Mouse (Mus musculus) neural tube, embryonic 14.5 days (tissue): ENCODE results near the gene Fam222a. TPM values are rescaled to one million over a fixed set of nuclear protein-coding genes. Genes with fewer than 3 reads are reported as not detected.

Source experiments
- ATAC-seq: fragments of 200-750 bp; cut with Nextera tagmentation; 2 replicates; pipeline ENCODE4 v1.8.0; 2017; ENCODE audit warnings: low read depth, mild to moderate bottlenecking, moderate TSS enrichment, moderate library complexity
- H3K27ac ChIP-seq: fragments of 300-500 bp; sonication (generic); 2 replicates; pipeline ENCODE4 v1.5.1; 2014; ENCODE audit warnings: low read depth, mild to moderate bottlenecking, control low read depth, low read length, moderate library complexity, mixed read lengths
- H3K27me3 ChIP-seq: fragments of 300-500 bp; sonication (generic); 2 replicates; pipeline ENCODE4 v1.6.1; 2014; ENCODE audit warnings: low read length; ENCODE audit not compliant: control insufficient read depth, insufficient read depth
- H3K36me3 ChIP-seq: fragments of 300-500 bp; sonication (generic); 2 replicates; pipeline ENCODE4 v1.6.1; 2014; ENCODE audit warnings: low read length, mixed read lengths; ENCODE audit not compliant: control insufficient read depth, insufficient read depth
- H3K4me1 ChIP-seq: fragments of 300-500 bp; sonication (generic); 2 replicates; pipeline ENCODE4 v1.6.1; 2014; ENCODE audit warnings: low read length; ENCODE audit not compliant: control insufficient read depth, insufficient read depth
- H3K4me2 ChIP-seq: fragments of 300-500 bp; sonication (generic); 2 replicates; pipeline ENCODE4 v1.6.1; 2014; ENCODE audit warnings: mild to moderate bottlenecking, low read depth, low read length, control low read depth
- H3K4me3 ChIP-seq: fragments of 300-500 bp; sonication (generic); 2 replicates; pipeline ENCODE4 v1.5.1; 2014; ENCODE audit warnings: low read depth, low read length, control low read depth, mixed read lengths
- H3K9ac ChIP-seq: fragments of 300-500 bp; sonication (generic); replicated peaks from 2 replicates; pipeline ENCODE4 v1.6.1; 2014; ENCODE audit warnings: low read depth, mild to moderate bottlenecking, control low read depth, low read length, mixed read lengths
- H3K9me3 ChIP-seq: fragments of 300-500 bp; sonication (generic); 2 replicates; pipeline ENCODE4 v1.6.1; 2016; ENCODE audit warnings: low read length; ENCODE audit not compliant: control insufficient read depth
- WGBS: fragments of 180-500 bp; shearing (Covaris S2); extraction: QIAGEN DNeasy Blood & Tissue Kit; methylation state at CpG from one replicate; pipeline ENCODE4 v1.1.7; 2014; 5-methylcytosine and 5-hydroxymethylcytosine counted together
- polyA plus RNA-seq: library from polyadenylated mRNA; unstranded; fragments of >200 nt; fragmentation: Nextera tagmentation; extraction: Ambion mirVana; gene quantifications from 2 replicates; pipeline ENCODE4 v1.2.1, GENCODE M21; 2014

The Fam222a gene
- polyA plus RNA-seq, 1 experiment from 2014 or later, result 7.0 TPM

DNA sequence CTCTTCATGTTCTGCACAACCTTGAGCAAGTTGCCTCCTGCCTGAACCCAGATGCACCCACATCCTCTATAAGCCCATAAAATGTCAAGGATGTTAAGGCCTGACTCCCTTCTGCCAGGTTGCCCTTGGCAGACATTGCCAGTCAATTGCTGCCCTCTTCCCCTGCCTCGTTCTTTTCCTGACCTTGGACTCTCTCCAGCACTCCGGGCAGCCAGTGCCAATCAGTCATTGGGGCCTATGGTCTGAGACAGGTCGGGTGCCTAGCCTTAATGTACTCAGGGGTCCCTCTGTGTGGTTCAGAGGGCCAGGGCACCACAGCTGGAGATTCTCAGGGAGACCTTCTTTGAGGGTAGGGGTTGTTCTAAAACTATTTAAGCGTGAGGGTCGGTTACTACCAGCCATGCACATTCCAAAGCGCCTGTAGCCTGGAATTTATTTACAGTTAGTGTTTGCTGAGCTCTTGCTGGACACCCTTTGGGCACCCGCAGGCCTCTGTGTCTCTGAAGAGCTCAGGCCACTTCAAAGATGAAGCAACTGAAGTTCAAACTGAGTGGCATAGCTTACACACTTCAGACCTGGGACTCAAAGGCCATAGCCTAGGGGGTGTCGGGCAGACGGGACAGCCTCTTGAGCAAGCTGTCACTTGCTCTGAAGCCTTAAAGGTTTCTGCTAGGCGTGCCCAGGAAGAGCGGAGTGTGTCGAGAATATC is 6.3 kb downstream of the Fam222a start:
- Histone ChIP-seq H3K36me3 (no peaks in the 10 kb centered on the region), H3K9me3 (no peaks in the 10 kb centered on the region), H3K4me1 (peaks cover 82% of the 10 kb centered on the region), H3K4me3 (no peak overlapping the region), H3K27ac (no peak overlapping the region), H3K9ac (no peak overlapping the region), H3K4me2 (peak overlapping the region; percentile 23; the same call in 1 of the 2 replicates), H3K27me3 (no peaks in the 10 kb centered on the region)
- no peak for ATAC-seq
- WGBS, result 54% methylated on average over 12 of the region's 12 CpGs

DNA sequence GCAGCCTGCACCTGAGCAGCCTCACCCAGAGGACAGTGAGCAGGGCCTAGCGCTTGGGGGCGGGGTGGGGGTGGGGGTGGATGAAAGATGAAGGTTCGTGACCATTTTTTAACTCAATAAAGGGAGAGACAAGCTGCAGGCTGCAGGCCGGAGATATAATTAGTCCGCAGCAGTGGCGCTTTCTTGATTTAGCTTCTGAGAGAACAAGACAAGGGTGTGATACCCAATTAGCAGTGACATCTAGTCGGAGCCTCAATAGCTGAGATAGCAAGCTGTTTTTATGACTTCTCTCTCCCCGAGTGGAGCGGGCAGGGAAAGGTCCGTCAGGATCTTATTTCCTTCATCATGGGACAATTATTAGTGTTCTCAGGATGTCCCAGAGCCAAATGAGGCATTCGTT is 7.2 kb downstream of the Fam222a start:
- H3K4me2 ChIP-seq, result peak overlapping the region; percentile 23
- 19% methylated on average over 11 of the region's 11 CpGs for WGBS
- H3K27ac ChIP-seq, result peak overlapping the region; percentile 60; the same call in 1 of the 2 replicates
- ATAC-seq, result no peak
- H3K4me1 ChIP-seq, result peaks cover 81% of the 10 kb centered on the region
- H3K9me3 ChIP-seq, result no peaks in the 10 kb centered on the region
- no peaks in the 10 kb centered on the region for H3K27me3 ChIP-seq
- no peak overlapping the region for H3K4me3 ChIP-seq
- no peaks in the 10 kb centered on the region for H3K36me3 ChIP-seq
- H3K9ac ChIP-seq, result 0 out of 2 replicates have a peak overlapping the region, but pooled peaks have one; percentile 26

DNA sequence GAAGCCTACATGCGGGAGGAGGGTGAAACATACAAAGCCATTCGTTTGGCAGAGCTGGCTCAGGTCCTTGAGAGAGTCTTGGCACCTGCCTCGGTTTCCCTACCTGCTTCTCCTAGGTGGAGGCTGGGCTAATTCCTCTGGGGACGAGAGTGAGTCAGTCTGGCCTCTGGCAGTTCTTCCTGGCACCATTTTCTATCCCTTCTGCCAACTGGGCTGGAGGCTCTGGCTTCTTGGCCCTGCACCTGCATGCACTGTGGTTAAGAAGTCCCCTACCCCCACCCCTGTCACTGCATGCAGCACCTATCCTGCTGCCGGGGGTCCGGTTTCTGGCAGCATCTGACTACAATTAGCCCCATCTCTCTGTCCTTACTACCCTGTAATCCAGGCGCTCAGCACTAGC is 7.7 kb downstream of the Fam222a start:
- Histone ChIP-seq H3K9me3 (no peaks in the 10 kb centered on the region), H3K27me3 (no peaks in the 10 kb centered on the region), H3K4me1 (peaks cover 78% of the 10 kb centered on the region), H3K27ac (peak overlapping the region; percentile 48; the same call in 1 of the 2 replicates), H3K4me3 (no peak overlapping the region), H3K4me2 (peak overlapping the region; percentile 23), H3K36me3 (no peaks in the 10 kb centered on the region), H3K9ac (0 out of 2 replicates have a peak overlapping the region, but pooled peaks have one; percentile 26)
- no peak for ATAC-seq
- WGBS, result 58% methylated on average over 7 of the region's 7 CpGs

DNA sequence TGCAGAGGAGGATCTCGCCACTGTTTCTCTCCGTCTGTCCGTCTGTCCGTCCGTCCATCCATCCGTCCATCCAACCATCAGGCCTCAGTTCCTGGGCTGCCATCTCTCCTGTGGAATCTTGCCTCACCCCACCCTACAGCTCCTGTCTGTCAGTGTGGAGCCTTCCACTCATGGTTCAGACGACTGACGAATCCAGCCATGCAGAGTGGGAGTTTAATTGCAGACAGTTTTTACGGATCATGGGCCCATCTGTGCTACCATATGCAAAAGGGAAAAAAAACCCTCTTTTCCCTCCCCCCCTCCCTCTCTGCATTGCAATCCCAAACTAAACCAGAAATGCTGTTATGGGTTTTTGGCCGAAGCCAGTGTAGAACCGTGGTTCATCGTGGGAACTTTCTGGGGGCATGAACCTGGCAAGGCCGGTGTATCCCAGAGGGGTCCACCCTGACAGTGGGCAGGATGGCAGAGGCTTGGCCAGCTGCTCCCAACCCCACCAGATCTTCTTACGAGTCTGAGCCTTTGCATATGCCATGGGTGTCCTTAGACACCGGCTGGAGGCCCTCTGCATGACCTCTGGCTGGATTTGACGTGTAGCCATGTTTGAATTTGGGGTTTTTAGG is 8.3 kb downstream of the Fam222a start:
- peak overlapping the region; percentile 48; the same call in 1 of the 2 replicates for H3K27ac ChIP-seq

DNA sequence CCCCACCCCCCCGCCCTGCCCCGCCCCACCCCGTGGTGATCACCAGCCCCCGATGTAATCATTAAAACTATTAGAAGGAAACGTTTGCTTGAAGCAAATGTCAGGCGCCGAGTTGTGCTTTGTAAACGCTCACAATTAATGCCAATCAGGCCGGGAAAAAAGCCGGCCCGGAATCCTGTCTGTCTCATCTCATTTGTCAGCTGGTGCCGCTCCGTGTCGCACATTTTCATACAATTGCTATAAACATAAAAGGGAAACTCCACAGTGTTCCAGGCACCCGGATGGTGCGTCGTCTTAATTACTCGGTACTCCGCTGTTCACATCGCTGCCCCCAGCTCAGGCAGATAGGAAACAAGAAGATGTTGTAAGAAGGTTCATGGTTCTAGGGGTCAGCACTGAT is 10.5 kb downstream of the Fam222a start:
- Histone ChIP-seq H3K9ac (no peak overlapping the region), H3K4me3 (no peak overlapping the region), H3K4me2 (no peak overlapping the region), H3K36me3 (no peaks in the 10 kb centered on the region), H3K4me1 (peaks cover 56% of the 10 kb centered on the region), H3K27ac (no peak overlapping the region), H3K9me3 (no peaks in the 10 kb centered on the region), H3K27me3 (no peaks in the 10 kb centered on the region)
- ATAC-seq, result no peak
- 30% methylated on average over 20 of the region's 20 CpGs for WGBS

More for the DNA sequence above, 8.3 kb downstream of the Fam222a start:
- no peaks in the 10 kb centered on the region for H3K27me3 ChIP-seq
- H3K4me1 ChIP-seq, result peaks cover 73% of the 10 kb centered on the region
- no peaks in the 10 kb centered on the region for H3K9me3 ChIP-seq
- peak overlapping the region; percentile 23; the same call in 1 of the 2 replicates for H3K4me2 ChIP-seq
- H3K4me3 ChIP-seq, result no peak overlapping the region
- H3K9ac ChIP-seq, result no peak overlapping the region
- no peaks in the 10 kb centered on the region for H3K36me3 ChIP-seq
- no peak for ATAC-seq
- 59% methylated on average over 16 of the region's 16 CpGs for WGBS

DNA sequence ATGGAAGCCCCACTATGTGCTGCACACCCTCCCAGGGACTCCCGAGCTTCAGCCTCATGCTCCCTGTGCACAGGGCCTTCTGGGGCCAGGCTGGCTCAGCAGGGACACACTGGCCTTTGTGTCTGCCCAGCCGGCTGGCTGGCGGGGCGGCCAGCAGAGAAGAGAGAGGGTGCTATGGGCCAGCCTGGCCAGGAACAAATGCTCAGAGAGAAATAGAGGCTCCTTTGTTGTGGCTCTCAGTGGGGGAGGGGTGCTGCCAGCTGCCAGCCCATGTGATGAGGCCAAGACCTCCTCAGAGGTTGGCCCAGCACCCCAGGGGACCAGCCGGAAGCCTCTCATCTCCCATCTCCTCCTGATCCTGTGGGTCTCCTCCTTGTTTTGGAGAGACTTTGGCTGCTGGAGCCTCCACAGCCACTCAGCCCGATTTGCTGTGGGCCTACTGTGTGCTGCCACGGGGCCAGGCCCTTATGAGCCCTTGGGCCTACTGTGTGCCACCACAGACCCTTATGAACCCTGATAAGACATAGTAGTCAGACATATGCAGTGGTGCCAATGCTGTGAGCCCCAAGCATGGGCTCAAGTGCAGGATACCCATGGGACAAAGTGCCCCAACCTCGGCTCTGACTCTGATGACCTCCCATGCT is 12.0 kb downstream of the Fam222a start:
- H3K27me3 ChIP-seq, result no peaks in the 10 kb centered on the region
- H3K27ac ChIP-seq, result no peak overlapping the region
- no peak overlapping the region for H3K4me2 ChIP-seq
- ATAC-seq, result no peak
- H3K4me3 ChIP-seq, result no peak overlapping the region
- H3K9ac ChIP-seq, result no peak overlapping the region
- H3K9me3 ChIP-seq, result no peaks in the 10 kb centered on the region
- H3K4me1 ChIP-seq, result peaks cover 53% of the 10 kb centered on the region
- 42% methylated on average over 8 of the region's 8 CpGs for WGBS
- no peaks in the 10 kb centered on the region for H3K36me3 ChIP-seq

DNA sequence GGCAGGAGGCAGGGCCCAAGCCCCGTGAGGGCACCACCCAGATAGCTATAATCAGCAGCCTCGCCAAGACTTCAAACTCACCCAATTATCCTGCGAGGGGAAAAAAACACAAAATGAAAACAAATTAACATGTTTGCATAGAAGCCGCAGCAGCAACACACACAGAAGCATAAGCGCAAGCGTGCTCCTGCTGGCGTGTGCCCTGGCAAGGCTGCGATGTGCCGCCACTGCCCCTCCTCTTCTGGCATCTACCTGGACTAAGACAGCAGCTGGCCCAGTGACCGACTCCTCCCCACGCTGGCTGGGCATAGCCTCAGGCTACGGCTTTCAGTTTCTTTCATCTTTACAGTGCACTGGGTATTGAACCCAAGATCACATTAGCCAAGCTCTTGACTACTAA is 13.7 kb downstream of the Fam222a start:
- WGBS, result 45% methylated on average over 12 of the region's 12 CpGs
- H3K27me3 ChIP-seq, result no peaks in the 10 kb centered on the region
- H3K9ac ChIP-seq, result no peak overlapping the region
- H3K27ac ChIP-seq, result peak overlapping the region; percentile 28; the same call in 1 of the 2 replicates
- H3K4me2 ChIP-seq, result no peak overlapping the region
- ATAC-seq, result no peak
- no peaks in the 10 kb centered on the region for H3K9me3 ChIP-seq
- H3K36me3 ChIP-seq, result no peaks in the 10 kb centered on the region
- peaks cover 46% of the 10 kb centered on the region for H3K4me1 ChIP-seq
- no peak overlapping the region for H3K4me3 ChIP-seq

DNA sequence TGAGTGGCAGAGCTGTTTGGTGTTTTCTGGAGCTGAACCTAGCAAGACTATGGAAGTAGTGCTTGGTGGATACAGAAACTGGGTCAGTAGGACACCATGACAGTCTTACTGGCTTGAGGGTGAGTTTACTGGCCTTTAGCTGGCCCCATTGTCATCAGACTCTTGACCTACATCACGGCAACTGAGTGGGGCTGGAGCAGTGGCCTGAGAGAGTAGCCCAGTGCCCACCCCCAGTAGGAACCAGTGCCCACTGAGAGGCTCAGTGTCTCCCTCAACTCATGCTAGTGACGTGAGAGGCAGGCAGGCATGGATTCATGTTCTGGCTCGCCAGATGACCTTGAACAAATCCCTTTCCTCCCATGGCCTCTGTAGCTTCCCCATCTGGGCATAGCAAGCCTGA is 15.2 kb downstream of the Fam222a start:
- no peaks in the 10 kb centered on the region for H3K9me3 ChIP-seq
- peaks cover 42% of the 10 kb centered on the region for H3K4me1 ChIP-seq
- H3K4me3 ChIP-seq, result no peak overlapping the region
- no peaks in the 10 kb centered on the region for H3K36me3 ChIP-seq
- H3K4me2 ChIP-seq, result no peak overlapping the region
- no peak overlapping the region for H3K9ac ChIP-seq
- H3K27me3 ChIP-seq, result no peaks in the 10 kb centered on the region
- 74% methylated on average over 3 of the region's 3 CpGs for WGBS
- no peak overlapping the region for H3K27ac ChIP-seq
- no peak for ATAC-seq
